Mouse (Mus musculus) myocyte (in vitro differentiated cells): ENCODE measurements around the gene Slc13a2.

Experiments used
- CEBPB ChIP-seq: IDR thresholded peaks from 2 replicates; pipeline ENCODE4 v1.6.1; 2011; ENCODE audit warnings: mild to moderate bottlenecking, moderate library complexity; ENCODE audit not compliant: poor library complexity, insufficient read depth, severe bottlenecking
- E2F4 ChIP-seq: IDR thresholded peaks from one replicate; pipeline ENCODE4 v1.6.1; 2011; ENCODE audit warnings: mild to moderate bottlenecking, control low read depth, moderate library complexity; ENCODE audit not compliant: insufficient read depth
- MAX ChIP-seq: IDR thresholded peaks from one replicate; pipeline ENCODE4 v1.6.1; 2011; ENCODE audit warnings: low read depth, mild to moderate bottlenecking, control low read depth
- MYOD1 ChIP-seq, 3 experiments: IDR thresholded peaks; one replicate each; pipeline ENCODE4 v1.6.1; 2011; ENCODE audit warnings: control low read depth in 2 of 3, low read depth in 2 of 3, mild to moderate bottlenecking in 2 of 3, moderate library complexity in 1 of 3; ENCODE audit not compliant: insufficient read length in 2 of 3, control insufficient read depth in 1 of 3
- MYOG ChIP-seq, 3 experiments: IDR thresholded peaks; one replicate each; pipeline ENCODE4 v1.6.1; 2011; ENCODE audit warnings: control low read depth in 2 of 3, low read depth in 2 of 3, mild to moderate bottlenecking in 2 of 3; ENCODE audit not compliant: insufficient read length in 2 of 3, control insufficient read depth in 1 of 3, insufficient read depth in 1 of 3
- POLR2A ChIP-seq: IDR thresholded peaks from one replicate; pipeline ENCODE4 v1.6.1; 2011; ENCODE audit warnings: low read depth, mild to moderate bottlenecking, control low read depth, moderate library complexity; ENCODE audit not compliant: insufficient read length
- POLR2AphosphoS2 ChIP-seq: IDR thresholded peaks from one replicate; pipeline ENCODE4 v1.6.1; 2011; ENCODE audit warnings: low read depth, control low read depth; ENCODE audit not compliant: insufficient read length
- REST ChIP-seq: IDR thresholded peaks from one replicate; pipeline ENCODE4 v1.6.1; 2011; ENCODE audit warnings: mild to moderate bottlenecking, control low read depth, moderate library complexity; ENCODE audit not compliant: insufficient read depth, insufficient read length
- TCF12 ChIP-seq: IDR thresholded peaks from one replicate; pipeline ENCODE4 v1.6.1; 2011; ENCODE audit warnings: mild to moderate bottlenecking, control low read depth; ENCODE audit not compliant: poor library complexity, insufficient read depth, severe bottlenecking
- TCF3 ChIP-seq: IDR thresholded peaks from one replicate; pipeline ENCODE4 v1.6.1; 2011; ENCODE audit warnings: low read depth, control low read depth; ENCODE audit not compliant: insufficient read length
- USF1 ChIP-seq: IDR thresholded peaks from one replicate; pipeline ENCODE4 v1.6.1; 2011; ENCODE audit warnings: low read depth, mild to moderate bottlenecking, control low read depth, moderate library complexity

GRCm38 (mm10) chr11:78392728-78393127 lies 29.3 kb downstream of the Slc13a2 start:
- TF ChIP-seq USF1, result no peak
- TF ChIP-seq CEBPB, result no peak
- no peak for TF ChIP-seq POLR2A
- TF ChIP-seq TCF12, result no peak
- no peak for TF ChIP-seq TCF3
- TF ChIP-seq POLR2AphosphoS2, result no peak
- TF ChIP-seq E2F4, result no peak
- TF ChIP-seq MYOD1 (IDR thresholded peaks at IDR 0.05; ENCODE audit: control insufficient read depth in 1 of 3, insufficient read length in 2 of 3, low read depth in 2 of 3), result no peak
- TF ChIP-seq MAX, result no peak
- no peak for TF ChIP-seq MYOG (IDR thresholded peaks at IDR 0.05; ENCODE audit: control insufficient read depth in 1 of 3, insufficient read depth in 1 of 3, insufficient read length in 2 of 3, low read depth in 2 of 3)
- TF ChIP-seq REST, result no peak
